Mouse (Mus musculus) bone marrow macrophage, adult 2 months (primary cell): ENCODE data around the gene Slc26a3. TPM values are rescaled to one million over a fixed set of nuclear protein-coding genes. Genes with fewer than 3 reads are reported as not detected.
"Not testable (repeated sequence)": the region's sequence is repeated elsewhere in the genome, so short reads cannot be mapped to it uniquely, and the experiment has no call there.

Experiments used
- H3K27ac ChIP-seq: 2 replicates; pipeline ENCODE4 v1.5.1; 2012; ENCODE audit warnings: low read depth, low read length; ENCODE audit not compliant: insufficient read depth
- H3K4me1 ChIP-seq: 2 replicates; pipeline ENCODE4 v1.6.1; 2012; ENCODE audit warnings: low read length; ENCODE audit not compliant: control insufficient read depth, insufficient read depth
- H3K4me3 ChIP-seq: 2 replicates; pipeline ENCODE4 v1.5.1; 2012; ENCODE audit warnings: mild to moderate bottlenecking, low read length, moderate library complexity; ENCODE audit not compliant: insufficient read depth
- CTCF ChIP-seq: IDR thresholded peaks from 2 replicates; pipeline ENCODE4 v1.5.1; 2012; ENCODE audit warnings: low read depth, mild to moderate bottlenecking, low read length, moderate library complexity
- POLR2A ChIP-seq: IDR thresholded peaks from 2 replicates; pipeline ENCODE4 v1.6.1; 2012; ENCODE audit warnings: mild to moderate bottlenecking, low read depth, low read length, borderline replicate concordance
- polyA plus RNA-seq: library from polyadenylated mRNA; stranded (reverse); fragments of >200 nt; gene quantifications from 2 replicates; pipeline ENCODE4 v1.2.4, GENCODE M21; 2012; ENCODE audit not compliant: missing spikeins, insufficient read depth, insufficient read length

Slc26a3 gene
- polyA plus RNA-seq, 1 experiment = not detected

DNA sequence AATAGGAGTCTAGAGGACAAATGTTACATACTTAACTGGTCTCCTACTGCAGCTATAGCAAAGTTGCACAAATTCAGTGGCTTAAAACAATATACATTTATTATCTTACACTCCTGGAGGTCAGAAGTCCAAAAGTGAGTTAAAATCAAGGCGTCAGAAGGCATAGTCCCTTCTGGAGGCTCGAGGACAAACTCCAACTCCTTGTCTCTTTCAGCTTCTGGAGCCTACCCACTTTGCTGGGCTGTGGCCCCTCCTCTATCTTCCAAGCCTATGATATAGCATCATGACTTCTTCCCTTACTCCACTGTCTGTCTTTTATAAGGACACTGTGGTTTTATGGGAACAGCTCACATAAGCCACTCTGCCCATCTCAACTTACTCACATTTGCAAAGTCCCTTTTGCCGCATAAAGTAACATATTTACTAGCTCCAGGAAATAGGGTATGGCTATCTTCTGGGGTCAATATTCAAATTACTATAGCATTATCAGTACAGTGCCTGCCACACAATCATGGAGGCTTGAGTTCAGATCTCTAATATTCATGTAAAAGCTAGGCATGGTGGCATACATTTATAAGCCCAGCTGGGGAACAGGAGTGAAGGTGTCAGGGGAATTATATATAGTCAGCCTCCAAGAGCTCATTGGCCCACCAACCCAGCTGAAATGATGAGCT, 31.4 kb downstream of the Slc26a3 start:
- Histone ChIP-seq H3K4me3 (no peak overlapping the region), H3K27ac (no peak overlapping the region), H3K4me1 (no peaks in the 10 kb centered on the region)
- TF ChIP-seq CTCF (no peak), POLR2A (no peak)

- Histone ChIP-seq H3K4me3 (no peak overlapping the region), H3K4me1 (no peaks in the 10 kb centered on the region), H3K27ac (no peak overlapping the region)
- TF ChIP-seq CTCF (no peak), POLR2A (no peak)
Observed at GRCm38 (mm10) chr12:31437791-31438190, 47.1 kb downstream of the Slc26a3 start.

DNA sequence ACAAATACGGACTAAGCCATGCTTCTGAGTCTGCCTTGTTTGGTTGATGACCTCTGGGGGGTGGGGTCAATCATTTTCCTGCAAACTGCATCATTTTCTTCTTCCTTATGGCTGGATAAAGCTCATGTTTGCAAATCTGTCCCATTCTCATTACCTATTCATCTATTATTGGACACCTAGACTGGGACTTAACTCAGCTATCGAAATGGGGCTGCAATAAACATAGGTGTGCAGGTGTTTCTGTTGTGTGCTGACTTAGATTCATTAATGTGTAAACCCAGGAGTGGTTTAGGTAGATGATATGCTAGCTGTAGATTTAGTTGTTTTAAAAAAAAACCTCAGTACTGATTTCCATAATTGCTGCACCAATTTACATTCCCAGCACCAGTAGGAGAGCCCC, 48.9 kb downstream of the Slc26a3 start:
- no peaks in the 10 kb centered on the region for H3K4me1 ChIP-seq
- H3K27ac ChIP-seq = no peak overlapping the region
- TF ChIP-seq POLR2A (no peak), CTCF (no peak)
- H3K4me3 ChIP-seq = no peak overlapping the region

DNA sequence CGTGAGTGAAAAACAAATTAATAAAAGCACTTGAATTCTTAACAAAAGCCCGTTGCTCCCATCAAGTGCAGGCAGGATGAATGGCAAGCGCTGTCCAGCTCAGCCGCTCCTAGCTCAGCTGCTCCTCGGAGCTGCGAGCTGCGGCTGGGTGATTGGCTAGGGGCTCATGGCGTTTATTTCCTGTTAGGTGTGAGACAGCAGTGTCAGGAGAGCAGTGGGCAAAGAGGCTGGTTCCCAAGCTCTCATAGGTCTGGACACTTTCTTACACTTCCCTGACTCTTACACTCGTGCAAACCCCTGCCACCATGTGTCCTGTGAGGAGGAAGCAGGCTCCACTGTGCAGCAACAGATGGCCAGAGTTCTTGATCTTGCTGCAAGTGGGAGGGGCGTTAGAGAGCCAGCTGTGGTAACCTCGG, 53.5 kb downstream of the Slc26a3 start:
- Histone ChIP-seq H3K4me1 (no peaks in the 10 kb centered on the region), H3K4me3 (peak overlapping the region; percentile 36), H3K27ac (no peak overlapping the region)
- no peak for TF ChIP-seq POLR2A
- no peak for TF ChIP-seq CTCF

DNA sequence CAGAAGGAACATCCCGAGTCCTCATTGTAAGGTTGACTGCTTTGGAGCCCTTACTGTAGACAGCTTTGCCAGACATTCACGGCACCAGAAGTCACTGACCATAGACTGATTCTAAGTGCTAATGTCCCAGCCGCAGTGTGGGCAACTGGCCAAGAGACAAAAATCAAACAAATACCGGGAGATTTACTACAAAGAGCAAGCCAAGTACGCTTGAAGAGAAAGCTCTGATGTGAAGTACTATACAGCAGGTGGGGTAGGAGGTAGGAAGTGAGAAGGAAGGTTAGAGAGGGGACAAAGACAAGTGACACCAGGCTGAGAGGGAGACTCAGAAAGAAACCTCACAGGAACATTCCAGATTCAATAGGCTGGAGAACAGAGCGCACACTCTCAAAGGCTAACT, 54.2 kb downstream of the Slc26a3 start:
- Histone ChIP-seq H3K27ac (no peak overlapping the region), H3K4me1 (no peaks in the 10 kb centered on the region), H3K4me3 (no peak overlapping the region)
- no peak for TF ChIP-seq CTCF
- TF ChIP-seq POLR2A = no peak

DNA sequence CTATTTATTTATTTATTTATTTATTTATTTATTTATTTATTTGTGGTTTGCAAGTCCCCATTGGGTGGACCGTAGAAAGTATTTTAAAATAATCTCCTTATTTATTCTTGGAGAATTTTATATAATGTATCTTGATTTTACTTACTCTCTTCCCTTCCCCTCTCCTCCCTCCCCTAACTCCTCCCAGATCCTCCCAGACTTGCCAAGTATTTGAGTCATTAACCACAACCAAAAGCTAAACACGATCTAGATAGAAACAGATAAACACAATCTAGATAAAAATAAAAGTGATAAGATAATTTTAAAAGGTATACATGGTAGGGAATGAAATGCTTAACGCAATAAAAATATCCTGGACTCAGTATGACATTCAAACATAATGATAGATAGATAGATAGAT, 58.7 kb downstream of the Slc26a3 start:
- H3K27ac ChIP-seq = no peak overlapping the region
- no peaks in the 10 kb centered on the region for H3K4me1 ChIP-seq
- H3K4me3 ChIP-seq = no peak overlapping the region
- TF ChIP-seq CTCF (no peak), POLR2A (no peak)

- TF ChIP-seq CTCF (no peak), POLR2A (no peak)
- H3K27ac ChIP-seq = no peak overlapping the region
- H3K4me1 ChIP-seq = no peaks in the 10 kb centered on the region
- no peak overlapping the region for H3K4me3 ChIP-seq
Observed at GRCm38 (mm10) chr12:31456271-31456670, 65.6 kb downstream of the Slc26a3 start.

- TF ChIP-seq POLR2A = no peak
- TF ChIP-seq CTCF = no peak
- H3K27ac ChIP-seq = no peak overlapping the region
- no peak overlapping the region for H3K4me3 ChIP-seq
- no peaks in the 10 kb centered on the region for H3K4me1 ChIP-seq
Observed at GRCm38 (mm10) chr12:31458474-31458873, 67.8 kb downstream of the Slc26a3 start.

- not testable (repeated sequence) for H3K27ac ChIP-seq, H3K4me1 ChIP-seq, H3K4me3 ChIP-seq
- peak; percentile 45 for TF ChIP-seq CTCF
Observed at GRCm38 (mm10) chr12:31460270-31460669, 69.6 kb downstream of the Slc26a3 start.

- Histone ChIP-seq H3K4me3 (no peak overlapping the region), H3K4me1 (no peaks in the 10 kb centered on the region), H3K27ac (no peak overlapping the region)
- no peak for TF ChIP-seq POLR2A
- TF ChIP-seq CTCF = no peak
Observed at GRCm38 (mm10) chr12:31461371-31461770, 70.7 kb downstream of the Slc26a3 start.

DNA sequence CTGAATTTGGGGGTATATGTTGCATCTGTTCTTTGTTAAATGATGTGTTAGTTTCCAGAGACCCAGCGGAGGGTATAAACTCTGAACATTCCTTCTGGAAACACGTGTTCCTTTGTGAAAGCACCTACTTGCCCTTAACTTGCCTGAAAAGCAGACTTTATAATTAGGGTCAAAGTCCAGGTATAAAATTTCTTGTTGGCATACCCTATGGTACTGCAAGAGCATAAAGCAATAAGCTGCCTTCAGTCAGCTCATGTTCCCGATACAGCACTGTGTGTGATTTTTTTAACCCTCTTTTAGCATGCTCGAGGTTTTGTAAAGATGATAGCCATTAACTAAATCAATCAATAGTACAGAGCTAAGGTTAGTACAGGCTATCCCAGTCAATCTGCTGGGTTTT, 71.9 kb downstream of the Slc26a3 start:
- Histone ChIP-seq H3K27ac (no peak overlapping the region), H3K4me1 (no peaks in the 10 kb centered on the region), H3K4me3 (no peak overlapping the region)
- TF ChIP-seq CTCF (no peak), POLR2A (no peak)

DNA sequence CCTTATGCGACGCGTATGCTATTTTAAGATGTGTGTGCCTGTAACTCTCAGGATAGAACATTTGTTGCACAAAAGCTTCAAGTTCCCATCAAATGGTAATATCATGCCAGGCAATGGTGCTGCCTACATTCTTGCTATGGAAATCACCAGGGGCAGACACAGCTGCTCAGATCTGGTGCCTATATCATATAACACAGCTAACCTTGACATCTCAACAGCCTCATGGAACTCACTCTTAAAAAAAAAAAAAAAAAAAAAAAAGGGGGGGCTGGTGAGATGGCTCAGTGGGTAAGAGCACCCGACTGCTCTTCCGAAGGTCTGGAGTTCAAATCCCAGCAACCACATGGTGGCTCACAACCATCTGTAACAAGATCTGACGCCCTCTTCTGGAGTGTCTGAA, 87.5 kb downstream of the Slc26a3 start:
- not testable (repeated sequence) for H3K27ac ChIP-seq, H3K4me3 ChIP-seq, H3K4me1 ChIP-seq
